Mouse (Mus musculus): ENCODE measurements at regions not wholly inside any gene's neighbourhood (a gene's known extent, or its start where the extent isn't known, plus 50 kb on each side); places are given as distances from the start of the nearest gene placed in this dataset.

DNA sequence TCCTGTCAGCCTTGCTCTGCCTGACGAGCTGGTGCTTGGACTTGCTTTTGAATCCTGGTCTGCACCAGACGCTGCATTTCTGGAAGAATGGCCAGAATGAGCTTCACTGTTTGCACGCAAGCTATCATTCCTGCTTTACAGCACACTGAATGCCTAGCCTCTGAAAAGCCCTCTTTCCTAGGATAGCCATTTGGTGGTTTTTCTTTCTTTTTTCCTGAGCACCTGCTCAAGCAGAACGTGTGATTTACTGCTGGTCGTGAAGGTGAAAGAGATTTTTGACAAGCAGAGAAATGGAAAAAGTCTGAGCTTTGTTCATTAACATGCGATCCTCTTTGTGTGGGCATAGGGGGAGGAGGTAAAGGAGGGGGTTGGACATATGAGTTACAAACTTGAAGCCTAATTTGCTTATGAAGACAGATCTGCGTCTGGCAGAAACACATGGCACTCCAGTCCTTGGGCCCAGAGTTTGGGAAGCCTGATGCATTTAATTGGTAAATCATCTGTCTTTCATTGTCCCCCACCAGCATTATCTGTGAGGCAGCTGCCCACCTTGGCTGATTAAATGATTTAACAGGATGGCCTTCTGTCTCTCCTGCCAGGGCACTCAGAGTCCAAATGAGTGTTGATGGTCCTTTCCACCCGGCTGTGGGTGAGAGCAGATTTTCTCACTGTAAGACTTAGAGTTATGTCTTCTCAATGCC is 457.1 kb upstream of the Plxna2 start:
- TF ChIP-seq POLR2A (IDR thresholded peaks at IDR 0.05; ENCODE audit: borderline replicate concordance, control insufficient read depth, low read depth, low read length), result no peak
- no peak for TF ChIP-seq CTCF (IDR thresholded peaks at IDR 0.05; ENCODE audit: control insufficient read depth, insufficient read depth, low read length)
